Mouse (Mus musculus): Measurements from ENCODE around the gene Klhl36. TPM values are rescaled to one million over a fixed set of nuclear protein-coding genes. Genes with fewer than 3 reads are reported as not detected.

Klhl36 gene
- polyA plus RNA-seq, 1 experiment from 2014 or later = 17.4 TPM

- H3K27ac ChIP-seq (replicated peaks) = no peak overlapping the region
- H3K4me3 ChIP-seq (replicated peaks) = no peak overlapping the region
- 50% methylated on average over 4 of the region's 4 CpGs for WGBS
- no peak for ATAC-seq (ENCODE audit: low FRiP score)
- no peak overlapping the region for H3K4me2 ChIP-seq
- no peaks in the 10 kb centered on the region for H3K36me3 ChIP-seq
- H3K4me1 ChIP-seq = no peaks in the 10 kb centered on the region
- no peaks in the 10 kb centered on the region for H3K9me3 ChIP-seq (replicated peaks)
- no peaks in the 10 kb centered on the region for H3K27me3 ChIP-seq (replicated peaks)
- H3K9ac ChIP-seq (replicated peaks) = no peak overlapping the region
Observed at GRCm38 (mm10) chr8:119888012-119888411, 25.9 kb downstream of the Klhl36 start.

- Histone ChIP-seq H3K36me3 (no peaks in the 10 kb centered on the region), H3K9ac (replicated peaks) (no peak overlapping the region), H3K4me3 (replicated peaks) (no peak overlapping the region), H3K4me2 (no peak overlapping the region), H3K9me3 (replicated peaks) (no peaks in the 10 kb centered on the region), H3K27ac (replicated peaks) (no peak overlapping the region), H3K4me1 (no peaks in the 10 kb centered on the region), H3K27me3 (replicated peaks) (peaks cover 20% of the 10 kb centered on the region)
- no peak for ATAC-seq (ENCODE audit: low FRiP score)
- 82% methylated on average over 4 of the region's 4 CpGs for WGBS
Observed at GRCm38 (mm10) chr8:119897069-119897468, 35.0 kb downstream of the Klhl36 start.

- Histone ChIP-seq H3K27ac (replicated peaks) (no peak overlapping the region), H3K4me3 (replicated peaks) (no peak overlapping the region), H3K4me2 (no peak overlapping the region), H3K9ac (replicated peaks) (no peak overlapping the region), H3K36me3 (no peaks in the 10 kb centered on the region), H3K4me1 (no peaks in the 10 kb centered on the region), H3K9me3 (replicated peaks) (no peaks in the 10 kb centered on the region), H3K27me3 (replicated peaks) (peaks cover 20% of the 10 kb centered on the region)
- WGBS = 27% methylated on average over 13 of the region's 13 CpGs
- no peak for ATAC-seq (ENCODE audit: low FRiP score)
Observed at GRCm38 (mm10) chr8:119897933-119898332, 35.9 kb downstream of the Klhl36 start.

- 85% methylated on average over 3 of the region's 3 CpGs for WGBS
- Histone ChIP-seq H3K4me2 (no peak overlapping the region), H3K4me3 (replicated peaks) (no peak overlapping the region), H3K27me3 (replicated peaks) (peaks cover 20% of the 10 kb centered on the region), H3K9ac (replicated peaks) (no peak overlapping the region), H3K9me3 (replicated peaks) (no peaks in the 10 kb centered on the region), H3K36me3 (no peaks in the 10 kb centered on the region), H3K27ac (replicated peaks) (no peak overlapping the region), H3K4me1 (no peaks in the 10 kb centered on the region)
- ATAC-seq (ENCODE audit: low FRiP score) = no peak
Observed at GRCm38 (mm10) chr8:119901349-119901748, 39.3 kb downstream of the Klhl36 start.

GRCm38 (mm10) chr8:119901952-119902351 lies 39.9 kb downstream of the Klhl36 start:
- Histone ChIP-seq H3K4me2 (no peak overlapping the region), H3K27ac (replicated peaks) (no peak overlapping the region), H3K4me3 (replicated peaks) (no peak overlapping the region), H3K9me3 (replicated peaks) (no peaks in the 10 kb centered on the region), H3K9ac (replicated peaks) (no peak overlapping the region), H3K36me3 (no peaks in the 10 kb centered on the region), H3K4me1 (no peaks in the 10 kb centered on the region), H3K27me3 (replicated peaks) (peaks cover 18% of the 10 kb centered on the region)
- WGBS = 74% methylated on average over 8 of the region's 8 CpGs
- ATAC-seq (ENCODE audit: low FRiP score) = no peak

GRCm38 (mm10) chr8:119904323-119904911 lies 42.4 kb downstream of the Klhl36 start:
- Histone ChIP-seq H3K4me2 (no peak overlapping the region), H3K27me3 (replicated peaks) (peaks cover 3% of the 10 kb centered on the region; the same call in 1 of the 2 replicates), H3K9ac (replicated peaks) (no peak overlapping the region), H3K27ac (replicated peaks) (no peak overlapping the region), H3K9me3 (replicated peaks) (no peaks in the 10 kb centered on the region), H3K4me1 (no peaks in the 10 kb centered on the region), H3K4me3 (replicated peaks) (no peak overlapping the region), H3K36me3 (no peaks in the 10 kb centered on the region)
- WGBS = 60% methylated on average over 12 of the region's 12 CpGs
- ATAC-seq (ENCODE audit: low FRiP score) = no peak

GRCm38 (mm10) chr8:119909944-119910546 lies 48.0 kb downstream of the Klhl36 start, which contains the start of gene Usp10:
Usp10 (plus strand) TSS chr8:119910360.
- Histone ChIP-seq H3K36me3 (no peaks in the 10 kb centered on the region), H3K27me3 (replicated peaks) (no peaks in the 10 kb centered on the region), H3K4me1 (peaks cover 43% of the 10 kb centered on the region), H3K4me2 (peak within 1 kb of the TSS; percentile 67), H3K9me3 (replicated peaks) (no peaks in the 10 kb centered on the region), H3K9ac (replicated peaks) (peak within 1 kb of the TSS; percentile 88), H3K27ac (replicated peaks) (peak within 1 kb of the TSS; percentile 97), H3K4me3 (replicated peaks) (peak within 1 kb of the TSS; percentile 81)
- peak; percentile 26; the same call in 1 of the 2 replicates for ATAC-seq (ENCODE audit: low FRiP score)
- 21% methylated on average over 13 of the region's 13 CpGs for WGBS

- Histone ChIP-seq H3K4me2 (peak within 1 kb of the TSS; percentile 67), H3K4me3 (replicated peaks) (peak within 1 kb of the TSS; percentile 81), H3K27me3 (replicated peaks) (no peaks in the 10 kb centered on the region), H3K36me3 (no peaks in the 10 kb centered on the region), H3K4me1 (peaks cover 47% of the 10 kb centered on the region), H3K27ac (replicated peaks) (peak within 1 kb of the TSS; percentile 97), H3K9me3 (replicated peaks) (no peaks in the 10 kb centered on the region), H3K9ac (replicated peaks) (peak within 1 kb of the TSS; percentile 88)
- peak; percentile 94 for ATAC-seq (ENCODE audit: low FRiP score)
- under 1% methylated on average over 76 of the region's 97 CpGs for WGBS
Observed at GRCm38 (mm10) chr8:119910547-119911257, 48.6 kb downstream of the Klhl36 start, which contains the start of gene Gm20388. Gm20388 (plus strand) TSS chr8:119910841.

- H3K36me3 ChIP-seq = no peaks in the 10 kb centered on the region
- no peaks in the 10 kb centered on the region for H3K27me3 ChIP-seq (replicated peaks)
- H3K9ac ChIP-seq (replicated peaks) = peak overlapping the region; percentile 88
- H3K4me3 ChIP-seq (replicated peaks) = peak overlapping the region; percentile 81
- H3K27ac ChIP-seq (replicated peaks) = peak overlapping the region; percentile 97
- peaks cover 52% of the 10 kb centered on the region for H3K4me1 ChIP-seq
- peak; percentile 39; the same call in 1 of the 2 replicates for ATAC-seq (ENCODE audit: low FRiP score)
- peak overlapping the region; percentile 67 for H3K4me2 ChIP-seq
- WGBS = under 1% methylated on average over 30 of the region's 30 CpGs
- no peaks in the 10 kb centered on the region for H3K9me3 ChIP-seq (replicated peaks)
Observed at GRCm38 (mm10) chr8:119911258-119911962, 49.3 kb downstream of the Klhl36 start.

- WGBS = 45% methylated on average over 6 of the region's 6 CpGs
- H3K4me2 ChIP-seq = peak overlapping the region; percentile 67
- no peak overlapping the region for H3K27ac ChIP-seq (replicated peaks)
- no peaks in the 10 kb centered on the region for H3K27me3 ChIP-seq (replicated peaks)
- H3K36me3 ChIP-seq = no peaks in the 10 kb centered on the region
- no peaks in the 10 kb centered on the region for H3K9me3 ChIP-seq (replicated peaks)
- peak overlapping the region; percentile 81 for H3K4me3 ChIP-seq (replicated peaks)
- no peak for ATAC-seq (ENCODE audit: low FRiP score)
- peaks cover 57% of the 10 kb centered on the region for H3K4me1 ChIP-seq
- 0 out of 2 replicates have a peak overlapping the region, but pooled peaks have one; percentile 88 for H3K9ac ChIP-seq (replicated peaks)
Observed at GRCm38 (mm10) chr8:119912643-119913042, 50.6 kb downstream of the Klhl36 start.

GRCm38 (mm10) chr8:119913181-119913580 lies 51.1 kb downstream of the Klhl36 start:
- Histone ChIP-seq H3K4me1 (peaks cover 57% of the 10 kb centered on the region), H3K36me3 (no peaks in the 10 kb centered on the region), H3K4me3 (replicated peaks) (no peak overlapping the region)

More at GRCm38 (mm10) chr8:119913181-119913580, 51.1 kb downstream of the Klhl36 start:
- Histone ChIP-seq H3K27ac (replicated peaks) (no peak overlapping the region), H3K4me2 (peak overlapping the region; percentile 67), H3K9me3 (replicated peaks) (no peaks in the 10 kb centered on the region), H3K9ac (replicated peaks) (peak overlapping the region; percentile 41; the same call in 1 of the 2 replicates), H3K27me3 (replicated peaks) (no peaks in the 10 kb centered on the region)
- ATAC-seq (ENCODE audit: low FRiP score) = no peak
- WGBS = 78% methylated on average over 3 of the region's 3 CpGs
